Mouse (Mus musculus) testis, postnatal 10 days (tissue): ENCODE data around the gene Noct.
"Not testable (repeated sequence)": the region's sequence is repeated elsewhere in the genome, so short reads cannot be mapped to it uniquely, and the experiment has no call there.

Experiments used
- DNase-seq: peaks from one replicate; pipeline ENCODE4 v3.0.0; 2021; ENCODE audit warnings: low spot score

Noct gene

GRCm38 (mm10) chr3:51224363-51225225, at the start of gene Noct:
Noct (plus strand) TSS chr3:51224447.
- DNase-seq = peak; percentile 90

GRCm38 (mm10) chr3:51178158-51178557, 46.1 kb upstream of the Noct start:
- no peak for DNase-seq

DNA sequence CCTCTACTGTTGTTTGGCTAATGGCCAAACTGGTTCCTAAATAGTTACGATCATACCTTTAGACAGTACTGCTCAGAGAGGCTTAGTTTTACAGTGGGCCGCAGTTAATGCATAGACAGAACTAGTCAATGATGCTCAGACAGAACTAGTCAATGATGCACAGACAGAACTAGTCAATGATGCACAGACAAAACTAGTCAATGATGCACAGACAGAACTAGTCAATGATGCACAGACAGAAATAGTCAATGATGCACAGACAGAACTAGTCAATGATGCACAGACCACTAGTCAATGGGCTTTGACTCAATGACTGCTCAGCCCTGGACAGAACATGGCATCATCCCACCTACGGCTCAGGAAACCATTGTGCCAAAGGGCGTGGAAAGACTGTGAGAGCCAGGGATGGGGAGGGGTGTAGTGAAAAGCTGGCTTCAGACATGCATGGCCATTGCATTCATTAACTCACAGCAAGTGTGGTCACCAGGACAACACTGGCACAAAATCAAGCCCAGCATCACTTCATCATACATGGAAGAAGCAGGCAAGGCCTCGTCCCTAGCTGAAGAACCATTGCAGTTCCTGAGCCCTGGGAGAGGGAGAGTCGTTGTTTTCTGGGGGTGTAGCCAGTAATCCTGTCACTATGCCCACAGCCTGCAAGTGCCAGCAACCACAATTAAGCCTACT, 44.6 kb upstream of the Noct start:
- DNase-seq = no peak

- DNase-seq = no peak
Measured at GRCm38 (mm10) chr3:51180341-51180940, 43.8 kb upstream of the Noct start.

GRCm38 (mm10) chr3:51182455-51182854, 41.8 kb upstream of the Noct start:
- DNase-seq = no peak

- DNase-seq = not testable (repeated sequence)
Measured at GRCm38 (mm10) chr3:51183508-51183907, 40.7 kb upstream of the Noct start.

DNA sequence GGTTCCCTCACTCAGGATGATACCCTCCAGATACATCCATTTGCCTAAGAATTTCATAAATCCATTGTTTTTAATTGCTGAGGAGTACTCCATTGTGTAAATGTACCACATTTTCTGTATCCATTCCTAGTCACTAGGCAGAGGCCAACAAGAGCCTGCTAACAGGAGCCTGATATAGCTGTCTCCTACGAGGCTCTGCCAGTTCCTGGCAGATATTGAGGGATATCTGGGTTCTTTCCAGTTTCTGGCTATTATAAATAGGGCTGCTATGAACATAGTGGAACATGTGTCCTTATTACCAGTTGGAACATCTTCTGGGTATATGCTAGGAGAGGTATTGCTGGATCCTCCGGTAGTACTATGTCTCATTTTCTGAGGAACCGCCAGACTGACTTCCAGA, 40.3 kb upstream of the Noct start:
- not testable (repeated sequence) for DNase-seq

DNA sequence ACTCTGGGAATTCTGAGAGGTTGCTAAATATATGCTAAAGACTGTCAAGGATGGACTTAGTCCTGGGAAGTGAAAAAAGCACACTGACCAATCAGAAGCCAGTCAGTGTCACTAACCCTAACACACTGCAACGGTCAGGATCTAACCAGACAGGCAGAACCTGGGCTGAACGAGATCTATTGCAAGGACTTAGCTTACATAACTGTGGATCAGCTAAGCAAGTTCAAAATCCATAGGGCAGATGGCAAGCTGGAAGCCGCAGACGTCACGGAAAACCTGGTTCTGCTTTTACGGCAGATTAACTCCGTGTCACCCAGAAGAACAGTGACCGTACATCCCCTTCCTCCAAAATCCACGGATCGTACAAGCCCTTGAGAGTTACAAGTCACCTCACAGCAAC, 39.5 kb upstream of the Noct start:
- no peak for DNase-seq

- DNase-seq = no peak
Measured at GRCm38 (mm10) chr3:51185406-51185805, 38.8 kb upstream of the Noct start.

DNA sequence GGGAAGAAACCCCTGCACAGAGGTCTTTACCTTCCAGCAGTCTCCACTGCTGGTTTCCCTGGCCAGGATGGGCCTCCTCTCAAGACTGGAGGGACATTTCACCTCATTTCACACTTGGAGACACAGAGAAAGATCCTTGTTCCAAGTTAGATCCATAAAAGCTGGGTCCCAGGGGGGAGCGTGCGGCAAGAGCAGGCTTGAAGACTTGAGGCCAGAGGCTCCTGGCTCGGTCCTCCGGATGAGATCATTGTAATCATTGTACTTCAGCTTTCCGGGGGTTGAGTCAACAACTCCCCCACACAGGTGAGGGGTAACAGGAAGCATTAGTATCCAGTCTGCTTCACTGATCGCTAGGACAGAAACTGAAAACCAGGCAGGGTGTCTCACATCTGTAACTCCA, 30.2 kb upstream of the Noct start:
- peak; percentile 56 for DNase-seq

- DNase-seq = no peak
Measured at GRCm38 (mm10) chr3:51195321-51195720, 28.9 kb upstream of the Noct start.

DNA sequence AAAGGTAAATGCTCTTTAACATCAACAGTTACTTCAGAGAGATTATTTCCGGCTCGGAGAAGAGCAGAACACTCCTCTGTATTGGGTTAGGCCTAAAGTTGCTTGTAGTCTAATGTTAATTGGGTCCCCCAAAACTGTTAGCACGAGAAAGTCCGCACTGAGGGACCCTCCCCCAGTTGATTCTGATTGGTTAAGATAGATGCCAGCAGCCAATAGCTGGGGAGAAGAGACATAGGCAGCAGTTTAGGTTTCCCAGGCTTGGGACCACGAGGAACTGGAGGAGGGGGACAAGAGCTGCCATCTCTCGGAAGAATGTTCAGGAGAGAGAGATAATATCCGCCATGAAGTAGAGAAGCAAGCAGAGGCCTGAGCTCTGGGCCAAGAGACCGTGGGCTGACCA, 28.5 kb upstream of the Noct start:
- DNase-seq = no peak

DNA sequence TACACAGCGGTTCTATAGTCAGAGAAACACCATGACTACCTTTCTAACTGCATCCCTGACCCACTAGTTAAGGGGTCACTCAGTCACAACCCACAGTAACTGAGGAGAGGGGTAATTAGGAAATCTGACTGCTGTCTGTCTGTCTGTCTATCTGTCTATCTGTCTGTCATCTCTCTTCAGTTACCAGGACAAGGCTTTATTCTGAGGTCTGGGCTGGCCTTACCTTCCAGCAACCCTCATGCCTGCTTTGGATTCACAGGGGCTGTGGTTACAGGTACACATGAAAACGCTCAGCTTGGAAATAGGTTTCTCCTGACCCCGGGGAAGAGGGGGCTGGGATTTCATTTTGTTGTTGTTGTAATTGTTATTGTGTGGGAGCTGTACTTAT, 27.5 kb upstream of the Noct start:
- DNase-seq = no peak

GRCm38 (mm10) chr3:51197112-51197731, 27.0 kb upstream of the Noct start:
- DNase-seq = no peak

- DNase-seq = no peak
Measured at GRCm38 (mm10) chr3:51198291-51198690, 26.0 kb upstream of the Noct start.

GRCm38 (mm10) chr3:51199130-51199529, 25.1 kb upstream of the Noct start:
- no peak for DNase-seq

- DNase-seq = no peak
Measured at GRCm38 (mm10) chr3:51200311-51200710, 23.9 kb upstream of the Noct start.

- DNase-seq = no peak
Measured at GRCm38 (mm10) chr3:51200894-51201293, 23.4 kb upstream of the Noct start.

- DNase-seq = no peak
Measured at GRCm38 (mm10) chr3:51201986-51202385, 22.3 kb upstream of the Noct start.

DNA sequence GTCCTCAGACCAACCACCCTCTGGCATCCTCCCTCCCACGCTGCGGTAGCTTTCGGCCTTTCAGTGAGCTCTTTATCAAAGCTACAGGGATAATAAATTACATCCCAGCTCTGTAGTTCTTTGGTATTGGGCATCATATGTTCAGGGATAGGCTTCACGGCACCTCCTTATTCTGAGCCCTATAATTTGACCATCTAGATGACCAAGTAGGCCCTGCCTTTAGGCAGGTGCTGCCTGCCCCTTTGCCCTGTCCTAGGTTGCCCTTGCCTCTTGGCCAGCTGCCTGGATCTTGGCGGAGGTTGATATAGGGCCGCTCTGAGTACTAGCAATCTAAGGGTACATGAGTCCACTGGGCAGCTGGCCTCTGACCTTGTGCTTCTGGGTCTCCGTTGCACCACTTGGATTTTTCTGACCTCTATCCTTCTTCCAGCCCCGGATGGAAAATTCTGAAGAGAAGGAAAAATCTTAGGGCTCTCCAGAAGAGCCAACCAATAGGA, 21.7 kb upstream of the Noct start:
- DNase-seq = no peak

- no peak for DNase-seq
Measured at GRCm38 (mm10) chr3:51203906-51204305, 20.3 kb upstream of the Noct start.

GRCm38 (mm10) chr3:51204441-51204840, 19.8 kb upstream of the Noct start:
- peak; percentile 53 for DNase-seq
